Mouse (Mus musculus) liver, postnatal 0 days (tissue): Measurements from ENCODE around the gene Hdac9. TPM values are rescaled to one million over a fixed set of nuclear protein-coding genes. Genes with fewer than 3 reads are reported as not detected.
A peak's percentile ranks its signal among the peaks of the same experiment; 100 is the strongest.

Experiments
- ATAC-seq: fragments of 200-750 bp; cut with Nextera tagmentation; 2 replicates; pipeline ENCODE4 v1.8.0; 2017; ENCODE audit warnings: mild to moderate bottlenecking, moderate library complexity
- DNase-seq: peaks from one replicate; pipeline ENCODE4 v3.0.0-alpha.2; 2016
- H3K27ac ChIP-seq: fragments of 300-500 bp; sonication (generic); 2 replicates; pipeline ENCODE4 v1.5.1; 2014; ENCODE audit warnings: antibody characterized with exemption, moderate library complexity, mild to moderate bottlenecking, low read depth
- H3K27me3 ChIP-seq: fragments of 300-500 bp; sonication (generic); 2 replicates; pipeline ENCODE4 v1.6.1; 2014; ENCODE audit warnings: low read length, control low read depth, mixed read lengths; ENCODE audit not compliant: insufficient read depth
- H3K36me3 ChIP-seq: fragments of 300-500 bp; sonication (generic); replicated peaks from 2 replicates; pipeline ENCODE4 v1.6.1; 2014; ENCODE audit warnings: mild to moderate bottlenecking, control low read depth, low read length, moderate library complexity, mixed read lengths; ENCODE audit not compliant: insufficient read depth
- H3K4me1 ChIP-seq: fragments of 300-500 bp; sonication (generic); 2 replicates; pipeline ENCODE4 v1.6.1; 2014; ENCODE audit warnings: antibody characterized with exemption, mild to moderate bottlenecking, control low read depth; ENCODE audit not compliant: insufficient read depth
- H3K4me2 ChIP-seq: fragments of 300-500 bp; sonication (generic); 2 replicates; pipeline ENCODE4 v1.6.1; 2014; ENCODE audit warnings: low read depth, mild to moderate bottlenecking, low read length, moderate library complexity, mixed read lengths
- H3K4me3 ChIP-seq: fragments of 300-500 bp; sonication (generic); 2 replicates; pipeline ENCODE4 v1.5.1; 2014; ENCODE audit warnings: low read depth, low read length
- H3K9ac ChIP-seq: fragments of 300-500 bp; sonication (generic); replicated peaks from 2 replicates; pipeline ENCODE4 v1.6.1; 2014; ENCODE audit warnings: mild to moderate bottlenecking, moderate library complexity
- H3K9me3 ChIP-seq: fragments of 300-500 bp; sonication (generic); 2 replicates; pipeline ENCODE4 v1.6.1; 2016; ENCODE audit warnings: mild to moderate bottlenecking, control low read depth, low read length, mixed read lengths
- CTCF ChIP-seq: sonication (generic); IDR thresholded peaks from 2 replicates; pipeline ENCODE4 v1.5.1; 2016; ENCODE audit warnings: antibody characterized with exemption, low read depth
- EP300 ChIP-seq: IDR thresholded peaks from 2 replicates; pipeline ENCODE4 v1.6.1; 2016; ENCODE audit warnings: antibody characterized with exemption, low read depth, mild to moderate bottlenecking
- WGBS: fragments of 180-500 bp; shearing (Covaris S2); extraction: QIAGEN DNeasy Blood & Tissue Kit; methylation state at CpG from one replicate; pipeline ENCODE4 v1.1.7; 2014; ENCODE audit not compliant: insufficient replicate concordance; 5-methylcytosine and 5-hydroxymethylcytosine counted together
- polyA plus RNA-seq: library from polyadenylated mRNA; unstranded; fragments of >200 nt; fragmentation: Nextera tagmentation; extraction: Ambion mirVana; gene quantifications from 2 replicates; pipeline ENCODE4 v1.2.1, GENCODE M21; 2015

The Hdac9 gene
- polyA plus RNA-seq, 1 experiment from 2014 or later = 1.3 TPM

- Histone ChIP-seq H3K9ac (no peak overlapping the region), H3K27ac (no peak overlapping the region), H3K4me1 (no peaks in the 10 kb centered on the region), H3K4me2 (no peak overlapping the region), H3K27me3 (no peaks in the 10 kb centered on the region), H3K36me3 (no peaks in the 10 kb centered on the region), H3K9me3 (no peaks in the 10 kb centered on the region), H3K4me3 (no peak overlapping the region)
- ATAC-seq = no peak
- TF ChIP-seq EP300 = no peak
- TF ChIP-seq CTCF = 0 out of 2 replicates have a peak, but pooled peaks have one; percentile 25
- WGBS = 38% methylated on average over 3 of the region's 3 CpGs
- DNase-seq = no peak
Observed at GRCm38 (mm10) chr12:34653615-34654014, 263.3 kb downstream of the Hdac9 start.

- TF ChIP-seq CTCF = no peak
- no peak for TF ChIP-seq EP300
- ATAC-seq (no peak), DNase-seq (no peak)
- H3K9ac ChIP-seq = no peak overlapping the region
- no peak overlapping the region for H3K27ac ChIP-seq
- H3K9me3 ChIP-seq = no peaks in the 10 kb centered on the region
- WGBS = 65% methylated on average over 3 of the region's 3 CpGs
- no peaks in the 10 kb centered on the region for H3K36me3 ChIP-seq
- H3K4me3 ChIP-seq = no peak overlapping the region
- no peaks in the 10 kb centered on the region for H3K27me3 ChIP-seq
- H3K4me1 ChIP-seq = no peaks in the 10 kb centered on the region
- H3K4me2 ChIP-seq = no peak overlapping the region
Observed at GRCm38 (mm10) chr12:34648753-34649152, 268.1 kb downstream of the Hdac9 start.

- WGBS = 65% methylated on average over 4 of the region's 4 CpGs
- no peak overlapping the region for H3K27ac ChIP-seq
- TF ChIP-seq EP300 = no peak
- TF ChIP-seq CTCF = no peak
- H3K9me3 ChIP-seq = no peaks in the 10 kb centered on the region
- H3K4me3 ChIP-seq = no peak overlapping the region
- ATAC-seq (no peak), DNase-seq (no peak)
- no peak overlapping the region for H3K4me2 ChIP-seq
- H3K27me3 ChIP-seq = no peaks in the 10 kb centered on the region
- no peaks in the 10 kb centered on the region for H3K4me1 ChIP-seq
- H3K9ac ChIP-seq = no peak overlapping the region
- H3K36me3 ChIP-seq = no peaks in the 10 kb centered on the region
Observed at GRCm38 (mm10) chr12:34641705-34642259, 275.1 kb downstream of the Hdac9 start.

GRCm38 (mm10) chr12:34637238-34638124 lies 279.4 kb downstream of the Hdac9 start:
- 78% methylated on average over 16 of the region's 16 CpGs for WGBS
- Histone ChIP-seq H3K9ac (no peak overlapping the region), H3K36me3 (no peaks in the 10 kb centered on the region), H3K4me3 (no peak overlapping the region), H3K27me3 (no peaks in the 10 kb centered on the region), H3K4me1 (no peaks in the 10 kb centered on the region), H3K27ac (no peak overlapping the region), H3K9me3 (no peaks in the 10 kb centered on the region), H3K4me2 (no peak overlapping the region)
- TF ChIP-seq EP300 = no peak
- no peak for TF ChIP-seq CTCF
- ATAC-seq (no peak), DNase-seq (no peak)

GRCm38 (mm10) chr12:34619101-34619500 lies 297.8 kb downstream of the Hdac9 start:
- no peaks in the 10 kb centered on the region for H3K4me1 ChIP-seq
- H3K27me3 ChIP-seq = no peaks in the 10 kb centered on the region
- ATAC-seq (no peak), DNase-seq (no peak)
- no peaks in the 10 kb centered on the region for H3K36me3 ChIP-seq
- H3K9ac ChIP-seq = no peak overlapping the region
- 83% methylated on average over 5 of the region's 5 CpGs for WGBS
- no peak overlapping the region for H3K4me2 ChIP-seq
- TF ChIP-seq CTCF (no peak), EP300 (no peak)
- no peak overlapping the region for H3K4me3 ChIP-seq
- no peaks in the 10 kb centered on the region for H3K9me3 ChIP-seq
- H3K27ac ChIP-seq = no peak overlapping the region

GRCm38 (mm10) chr12:34618321-34618720 lies 298.6 kb downstream of the Hdac9 start:
- WGBS = 66% methylated on average over 3 of the region's 3 CpGs
- H3K4me2 ChIP-seq = no peak overlapping the region
- H3K36me3 ChIP-seq = no peaks in the 10 kb centered on the region
- no peak overlapping the region for H3K27ac ChIP-seq
- no peaks in the 10 kb centered on the region for H3K9me3 ChIP-seq
- H3K4me1 ChIP-seq = no peaks in the 10 kb centered on the region
- no peak overlapping the region for H3K4me3 ChIP-seq
- no peak for DNase-seq
- no peak for ATAC-seq
- no peak for TF ChIP-seq EP300
- no peak for TF ChIP-seq CTCF
- no peaks in the 10 kb centered on the region for H3K27me3 ChIP-seq
- H3K9ac ChIP-seq = no peak overlapping the region
